Mouse (Mus musculus) liver, embryonic 15.5 days (tissue): Measurements from ENCODE around the gene Trim10. TPM values are rescaled to one million over a fixed set of nuclear protein-coding genes. Genes with fewer than 3 reads are reported as not detected.
"Not testable (repeated sequence)": the region's sequence is repeated elsewhere in the genome, so short reads cannot be mapped to it uniquely, and the experiment has no call there.

Experiments
- ATAC-seq: fragments of 200-750 bp; cut with Nextera tagmentation; 2 replicates; pipeline ENCODE4 v1.8.0; 2017; ENCODE audit warnings: moderate number of reproducible peaks, mild to moderate bottlenecking, moderate library complexity; ENCODE audit not compliant: insufficient read depth
- H3K27ac ChIP-seq: fragments of 300-500 bp; sonication (generic); replicated peaks from 2 replicates; pipeline ENCODE4 v1.5.1; 2015; ENCODE audit warnings: mild to moderate bottlenecking, inconsistent platforms
- H3K27me3 ChIP-seq: fragments of 300-500 bp; sonication (generic); 2 replicates; pipeline ENCODE4 v1.6.1; 2015; ENCODE audit warnings: mild to moderate bottlenecking, inconsistent platforms
- H3K36me3 ChIP-seq: fragments of 300-500 bp; sonication (generic); replicated peaks from 2 replicates; pipeline ENCODE4 v1.6.1; 2015; ENCODE audit warnings: moderate library complexity, mild to moderate bottlenecking, inconsistent platforms
- H3K4me1 ChIP-seq: fragments of 300-500 bp; sonication (generic); replicated peaks from 2 replicates; pipeline ENCODE4 v1.6.1; 2015; ENCODE audit warnings: inconsistent platforms
- H3K4me2 ChIP-seq: fragments of 300-500 bp; sonication (generic); 2 replicates; pipeline ENCODE4 v1.6.1; 2015; ENCODE audit warnings: moderate library complexity, mild to moderate bottlenecking, inconsistent platforms
- H3K4me3 ChIP-seq: fragments of 300-500 bp; sonication (generic); replicated peaks from 2 replicates; pipeline ENCODE4 v1.5.1; 2015; ENCODE audit warnings: mild to moderate bottlenecking, inconsistent platforms
- H3K9ac ChIP-seq: fragments of 300-500 bp; sonication (generic); 2 replicates; pipeline ENCODE4 v1.6.1; 2015; ENCODE audit warnings: moderate library complexity, mild to moderate bottlenecking, inconsistent platforms
- H3K9me3 ChIP-seq: fragments of 300-500 bp; sonication (generic); replicated peaks from 2 replicates; pipeline ENCODE4 v1.6.1; 2016; ENCODE audit warnings: inconsistent platforms
- WGBS: fragments of 180-500 bp; shearing (Covaris S2); methylation state at CpG from one replicate; pipeline ENCODE4 v1.1.7; 2015; ENCODE audit warnings: mixed read lengths; ENCODE audit not compliant: insufficient replicate concordance; 5-methylcytosine and 5-hydroxymethylcytosine counted together
- polyA plus RNA-seq: library from polyadenylated mRNA; unstranded; fragments of >200 nt; fragmentation: Nextera tagmentation; extraction: Ambion mirVana; gene quantifications from 2 replicates; pipeline ENCODE4 v1.2.1, GENCODE M21; 2015

Trim10 gene
- polyA plus RNA-seq, 1 experiment from 2014 or later: 300 TPM

DNA sequence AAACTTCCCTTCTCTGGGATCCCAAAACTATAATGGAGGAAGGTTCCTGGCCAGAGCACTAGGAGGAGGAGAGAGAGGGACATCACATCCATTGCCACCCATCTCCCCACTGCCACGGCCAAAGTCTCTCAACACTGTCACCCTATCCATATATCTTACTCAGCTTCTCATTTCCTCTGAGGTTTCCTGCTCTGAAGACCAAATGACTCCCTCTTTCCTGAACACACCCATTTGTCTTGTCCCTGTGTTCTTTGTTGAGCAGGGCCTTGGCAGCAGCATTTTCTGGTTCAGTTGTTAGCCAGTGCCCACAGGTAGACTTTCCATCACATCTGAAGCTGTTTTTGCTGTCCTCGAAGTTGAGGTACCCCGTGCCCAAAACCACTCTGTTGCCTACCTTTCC, 11.2 kb upstream of the Trim10 start:
- H3K4me2 ChIP-seq: no peak overlapping the region
- H3K36me3 ChIP-seq: peaks cover 40% of the 10 kb centered on the region
- no peak overlapping the region for H3K27ac ChIP-seq
- H3K9me3 ChIP-seq: no peaks in the 10 kb centered on the region
- no peak for ATAC-seq
- H3K4me3 ChIP-seq: no peak overlapping the region
- 47% methylated on average over 3 of the region's 3 CpGs for WGBS
- no peak overlapping the region for H3K9ac ChIP-seq
- no peaks in the 10 kb centered on the region for H3K4me1 ChIP-seq
- H3K27me3 ChIP-seq: peaks cover 33% of the 10 kb centered on the region

- Histone ChIP-seq H3K27me3 (peaks cover 68% of the 10 kb centered on the region), H3K4me3 (no peak overlapping the region), H3K36me3 (peaks cover 22% of the 10 kb centered on the region; the same call in 1 of the 2 replicates), H3K4me1 (peaks cover 15% of the 10 kb centered on the region), H3K9me3 (no peaks in the 10 kb centered on the region), H3K4me2 (no peak overlapping the region), H3K27ac (no peak overlapping the region), H3K9ac (no peak overlapping the region)
- no peak for ATAC-seq
- 29% methylated on average over 2 of the region's 2 CpGs for WGBS
Observed at GRCm38 (mm10) chr17:36861680-36862079, 7.7 kb upstream of the Trim10 start.

DNA sequence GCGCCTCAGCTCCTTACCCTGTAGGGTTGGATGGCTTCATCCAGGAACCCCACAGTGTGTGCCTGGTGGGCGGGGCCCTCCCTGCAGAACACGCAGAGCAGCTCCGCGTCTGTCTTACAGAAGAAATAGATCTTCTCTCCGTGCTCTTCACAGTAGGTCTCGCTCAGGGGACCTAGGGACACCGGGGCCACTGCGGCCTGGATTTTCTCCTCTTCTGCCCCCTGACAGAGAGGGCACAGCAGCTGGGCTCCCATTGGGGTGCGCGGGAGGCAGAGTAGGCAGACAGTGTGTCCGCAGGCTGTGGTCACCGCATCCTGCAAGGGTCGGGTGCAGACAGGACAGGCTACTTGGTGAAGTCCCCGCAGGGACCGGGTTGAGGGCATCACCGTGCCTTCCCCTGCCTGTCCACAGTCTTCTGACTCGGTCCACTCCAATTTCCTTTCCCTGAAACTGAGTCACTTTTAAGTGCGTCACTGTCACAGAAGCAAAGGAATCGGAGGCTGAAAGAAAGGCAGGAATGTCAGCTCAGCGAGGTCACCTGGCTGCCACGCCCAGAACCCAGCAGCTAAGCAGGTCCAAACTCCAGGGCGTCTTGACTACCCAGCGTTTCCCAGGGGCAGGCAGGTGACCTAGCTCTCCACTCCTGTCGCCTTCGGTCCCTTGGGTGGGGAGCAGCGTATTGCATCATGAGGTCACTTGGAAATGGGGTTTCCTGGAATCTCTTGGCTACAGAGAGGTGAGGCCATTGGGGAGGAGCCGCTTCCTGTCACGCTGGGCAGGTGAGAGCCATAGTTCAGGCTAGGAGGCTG, 2.5 kb upstream of the Trim10 start, which contains the start of gene Trim15:
TSS of gene Trim15 (minus strand) at position 492 of the 809 bp plus-strand sequence.
- H3K9me3 ChIP-seq: no peaks in the 10 kb centered on the region
- peak within 1 kb of the TSS; percentile 58 for H3K9ac ChIP-seq
- peak within 1 kb of the TSS; percentile 74 for H3K27ac ChIP-seq
- peaks cover 45% of the 10 kb centered on the region for H3K4me1 ChIP-seq
- H3K4me2 ChIP-seq: peak within 1 kb of the TSS; percentile 78
- no peak for ATAC-seq
- H3K4me3 ChIP-seq: peak within 1 kb of the TSS; percentile 51
- WGBS: 15% methylated on average over 29 of the region's 29 CpGs
- peaks cover 58% of the 10 kb centered on the region for H3K27me3 ChIP-seq
- peaks cover 9% of the 10 kb centered on the region for H3K36me3 ChIP-seq

DNA sequence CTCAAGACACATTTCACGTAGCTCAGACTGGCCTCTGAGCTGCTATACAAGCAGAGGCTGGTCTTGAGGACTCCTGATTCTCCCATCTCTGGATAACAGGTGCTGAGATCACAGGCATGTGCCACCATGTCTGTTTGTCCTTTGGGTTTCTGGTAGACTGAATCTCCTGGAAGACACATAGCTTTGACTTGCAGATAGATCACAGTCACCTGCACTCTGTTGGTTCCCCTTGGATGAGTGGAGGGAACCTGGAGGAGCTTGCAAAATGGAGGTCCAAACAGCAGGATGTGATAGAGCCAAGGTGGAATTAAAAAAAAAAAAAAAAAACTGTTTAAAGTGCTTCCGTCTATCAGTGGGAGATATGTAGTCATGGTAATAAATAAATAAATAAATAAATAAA, 538 bp upstream of the Trim10 start:
- H3K9ac ChIP-seq: peak overlapping the region; percentile 9; the same call in 1 of the 2 replicates
- peaks cover 60% of the 10 kb centered on the region for H3K4me1 ChIP-seq
- no peaks in the 10 kb centered on the region for H3K9me3 ChIP-seq
- no peak for ATAC-seq
- peak overlapping the region; percentile 99 for H3K27ac ChIP-seq
- peak overlapping the region; percentile 56 for H3K4me2 ChIP-seq
- H3K36me3 ChIP-seq: peaks cover 27% of the 10 kb centered on the region
- 0 out of 2 replicates have a peak overlapping the region, but pooled peaks have one; percentile 72 for H3K4me3 ChIP-seq
- WGBS: 42% methylated on average over 2 of the region's 2 CpGs
- H3K27me3 ChIP-seq: peaks cover 39% of the 10 kb centered on the region

DNA sequence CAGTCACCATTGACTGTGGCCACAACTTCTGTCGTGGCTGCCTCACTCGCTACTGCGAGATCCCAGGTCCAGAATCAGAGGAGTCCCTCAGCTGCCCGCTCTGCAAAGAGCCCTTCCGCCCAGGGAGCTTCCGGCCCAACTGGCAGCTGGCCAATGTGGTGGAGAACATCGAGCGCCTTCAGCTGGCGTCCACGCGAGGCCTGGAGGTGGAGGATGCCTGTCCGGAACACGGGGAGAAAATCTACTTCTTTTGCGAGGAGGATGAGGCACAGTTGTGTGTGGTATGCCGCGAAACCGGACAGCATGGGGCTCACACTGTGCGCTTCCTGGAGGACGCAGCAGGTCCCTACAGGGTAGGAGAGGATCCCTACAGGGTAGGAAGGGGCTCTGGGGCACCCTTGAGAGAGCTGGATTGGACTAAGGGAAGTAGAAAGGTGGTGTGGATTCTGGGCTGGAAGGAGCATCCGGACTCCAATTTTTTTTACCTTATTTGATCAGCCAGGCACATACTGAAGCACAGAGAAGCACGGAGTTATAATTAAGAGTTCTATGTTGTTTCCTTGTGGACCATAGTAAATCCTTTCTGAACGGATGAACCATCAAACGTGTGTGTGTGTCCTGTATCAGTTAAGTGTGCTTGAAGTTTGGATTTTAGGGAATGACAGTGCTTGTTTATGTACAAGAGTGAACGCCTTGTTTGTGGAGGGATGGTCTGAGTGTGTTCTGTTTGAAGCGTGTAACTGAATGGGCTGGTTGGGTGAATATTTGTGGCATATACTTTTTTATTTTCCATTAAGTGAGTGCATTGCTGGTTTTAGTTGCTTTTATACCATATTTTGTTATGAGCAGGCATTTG, 809 bp downstream of the Trim10 start:
- peak overlapping the region; percentile 72 for H3K4me3 ChIP-seq
- H3K9ac ChIP-seq: peak overlapping the region; percentile 88
- H3K27me3 ChIP-seq: peaks cover 25% of the 10 kb centered on the region
- H3K36me3 ChIP-seq: peaks cover 41% of the 10 kb centered on the region
- 39% methylated on average over 25 of the region's 25 CpGs for WGBS
- peak overlapping the region; percentile 70 for H3K4me2 ChIP-seq
- no peaks in the 10 kb centered on the region for H3K9me3 ChIP-seq
- peak; percentile 27 for ATAC-seq
- peak overlapping the region; percentile 99 for H3K27ac ChIP-seq
- peaks cover 64% of the 10 kb centered on the region for H3K4me1 ChIP-seq

DNA sequence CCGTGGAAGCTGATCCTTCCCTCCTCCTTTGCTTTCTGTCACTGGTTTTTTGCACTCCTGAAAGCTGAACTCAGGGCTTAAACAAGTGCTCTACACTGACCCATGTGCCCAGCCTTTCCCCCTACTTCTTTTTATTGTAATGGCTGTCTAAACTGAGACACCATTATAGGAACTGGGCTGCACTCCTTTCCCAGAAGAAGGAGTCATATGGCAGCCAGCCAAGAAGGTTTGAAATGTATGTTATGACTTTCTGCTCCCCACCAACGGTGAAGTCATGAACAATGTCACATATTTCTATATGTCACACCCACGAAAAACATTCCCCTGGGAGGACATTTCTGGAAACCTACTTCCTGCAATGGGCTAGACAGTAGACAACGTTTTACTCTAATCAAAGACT, 5.3 kb downstream of the Trim10 start:
- Histone ChIP-seq H3K4me3 (peak overlapping the region; percentile 23), H3K9ac (no peak overlapping the region), H3K36me3 (peaks cover 78% of the 10 kb centered on the region), H3K27ac (peak overlapping the region; percentile 10; the same call in 1 of the 2 replicates), H3K4me2 (peak overlapping the region; percentile 42), H3K9me3 (no peaks in the 10 kb centered on the region), H3K27me3 (0 out of 2 replicates have a peak, but pooled peaks cover 3% of the 10 kb centered on the region), H3K4me1 (peaks cover 43% of the 10 kb centered on the region)
- 61% methylated on average over 4 of the region's 4 CpGs for WGBS
- ATAC-seq: no peak

GRCm38 (mm10) chr17:36883350-36883749, 14.0 kb downstream of the Trim10 start:
- H3K9me3 ChIP-seq: no peaks in the 10 kb centered on the region
- H3K4me2 ChIP-seq: no peak overlapping the region
- H3K36me3 ChIP-seq: peaks cover 6% of the 10 kb centered on the region
- H3K27ac ChIP-seq: no peak overlapping the region
- H3K9ac ChIP-seq: no peak overlapping the region
- H3K4me1 ChIP-seq: no peaks in the 10 kb centered on the region
- ATAC-seq: no peak
- peaks cover 20% of the 10 kb centered on the region for H3K27me3 ChIP-seq
- H3K4me3 ChIP-seq: no peak overlapping the region
- 59% methylated on average over 2 of the region's 2 CpGs for WGBS

- WGBS: 76% methylated on average over 12 of the region's 12 CpGs
- Histone ChIP-seq H3K9ac (no peak overlapping the region), H3K4me3 (no peak overlapping the region), H3K27ac (no peak overlapping the region), H3K36me3 (no peaks in the 10 kb centered on the region), H3K27me3 (peaks cover 35% of the 10 kb centered on the region), H3K4me2 (no peak overlapping the region), H3K4me1 (no peaks in the 10 kb centered on the region), H3K9me3 (no peaks in the 10 kb centered on the region)
- ATAC-seq: no peak
Observed at GRCm38 (mm10) chr17:36885132-36885790, 15.9 kb downstream of the Trim10 start.

DNA sequence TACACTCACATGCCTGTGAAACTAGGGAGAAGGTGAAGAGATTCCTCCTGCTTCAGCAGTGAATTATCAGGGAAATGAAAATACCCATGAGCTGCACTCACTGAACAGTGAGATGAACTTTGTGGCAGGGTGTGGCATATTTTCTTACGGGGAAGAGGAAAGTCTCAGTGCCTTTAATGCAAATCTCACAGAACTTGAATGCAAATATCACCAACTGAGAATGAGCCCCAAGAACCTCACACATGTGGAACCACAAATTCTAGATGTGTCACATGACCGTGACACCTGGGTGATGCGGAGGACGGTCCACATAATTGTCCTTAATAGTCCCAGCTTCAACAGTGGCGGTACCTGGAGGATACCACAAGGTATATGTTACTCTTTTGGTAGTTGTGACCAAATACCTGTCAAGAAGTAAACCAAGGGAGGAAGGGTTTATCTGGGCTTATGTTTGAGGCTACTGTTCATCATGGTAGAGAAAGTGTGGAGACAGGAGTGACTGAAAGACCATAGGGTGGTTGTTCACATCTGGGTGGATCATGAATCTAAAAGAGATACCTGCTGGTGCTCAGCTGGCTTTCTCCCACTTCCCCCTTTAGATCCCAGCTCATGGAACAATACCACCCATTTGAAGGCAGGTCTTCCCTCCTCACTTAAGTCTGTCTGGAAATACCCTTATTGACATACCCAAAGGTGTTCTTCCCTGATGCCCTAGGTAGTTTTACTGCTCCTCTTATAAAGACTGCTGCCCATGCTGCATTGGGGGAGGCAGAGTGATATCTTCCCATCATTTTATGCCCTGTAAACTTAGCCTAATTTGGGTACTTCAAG, 20.9 kb downstream of the Trim10 start, which contains the start of gene Trim40:
TSS of gene Trim40 (minus strand) at position 51 of the 831 bp plus-strand sequence.
- H3K9ac ChIP-seq: no peak within 1 kb of the TSS
- H3K4me2 ChIP-seq: no peak within 1 kb of the TSS
- H3K27ac ChIP-seq: no peak within 1 kb of the TSS
- peaks cover 5% of the 10 kb centered on the region; the same call in 1 of the 2 replicates for H3K4me1 ChIP-seq
- H3K4me3 ChIP-seq: no peak within 1 kb of the TSS
- WGBS: 66% methylated on average over 5 of the region's 5 CpGs
- ATAC-seq: no peak
- H3K36me3 ChIP-seq: no peaks in the 10 kb centered on the region
- peaks cover 57% of the 10 kb centered on the region for H3K27me3 ChIP-seq
- no peaks in the 10 kb centered on the region for H3K9me3 ChIP-seq

GRCm38 (mm10) chr17:36891496-36891895, 22.1 kb downstream of the Trim10 start:
- H3K36me3 ChIP-seq, H3K9me3 ChIP-seq, H3K4me2 ChIP-seq, H3K4me1 ChIP-seq, H3K27ac ChIP-seq, H3K4me3 ChIP-seq, ATAC-seq, H3K9ac ChIP-seq: not testable (repeated sequence)
- peaks cover 57% of the 10 kb centered on the region for H3K27me3 ChIP-seq
- WGBS: 74% methylated on average over 1 of the region's 1 CpGs
